Mouse (Mus musculus): ENCODE measurements at regions not wholly inside any gene's neighbourhood (a gene's known extent, or its start where the extent isn't known, plus 50 kb on each side); places are given as distances from the start of the nearest gene placed in this dataset.

GRCm38 (mm10) chr13:13888847-13889246, 65.4 kb upstream of the B3galnt2 start:
- in situ Hi-C loops (cut with MboI; ENCODE audit: unreplicated experiment in 2 of 2): loop anchor here in 1 of 2 experiments (25.0 kb wide), 2 partner anchors 298 to 723 kb away; partner anchors contain the start of genes Mrpl32 and Psma2

GRCm38 (mm10) chr13:13889297-13890120, 64.8 kb upstream of the B3galnt2 start:
- in situ Hi-C loops (cut with MboI; ENCODE audit: unreplicated experiment in 2 of 2): loop anchor here (10.0 to 25.0 kb wide), 5 partner anchors 285 to 1875 kb away; partner anchors contain the start of genes Mrpl32 (in 2 of the 2) and Psma2 (in 2 of the 2)

- in situ Hi-C loops (cut with MboI; ENCODE audit: unreplicated experiment in 2 of 2): loop anchor here in 1 of 2 experiments (25.0 kb wide), 1 partner anchor 1435 kb away; no protein-coding TSS in a partner anchor
Observed at GRCm38 (mm10) chr13:13902186-13902585, 52.1 kb upstream of the B3galnt2 start.
